Mouse (Mus musculus): Measurements from ENCODE around the gene Rnf40.

DNA sequence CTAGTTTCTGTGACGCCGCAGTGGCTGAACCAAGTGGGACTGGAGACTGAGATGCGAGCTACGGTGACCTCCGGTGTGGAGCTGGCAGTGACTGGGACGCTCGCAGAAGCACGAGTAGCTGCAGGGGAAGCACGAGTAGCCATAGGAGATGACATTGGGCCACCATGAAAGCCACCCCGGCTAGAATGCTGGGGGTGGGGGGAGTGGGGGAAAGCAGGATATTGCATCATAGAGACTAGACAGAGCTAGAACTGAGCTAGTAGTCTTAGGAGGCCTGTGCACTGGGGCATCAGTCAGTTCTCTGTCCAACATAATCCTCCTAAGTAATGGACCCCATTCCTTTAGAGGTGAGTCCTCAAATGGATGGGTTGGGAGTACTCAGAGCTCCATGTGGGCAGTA lies 15.7 kb downstream of the Rnf40 start:
- no peak for TF ChIP-seq POLR2A (IDR thresholded peaks at IDR 0.05; ENCODE audit: borderline replicate concordance, extremely low read depth, low read depth, low read length)
- no peak for TF ChIP-seq CTCF (IDR thresholded peaks at IDR 0.05; ENCODE audit: insufficient read depth, low read length)
